Mouse (Mus musculus): ENCODE data around the gene Gm44596. TPM values are rescaled to one million over a fixed set of nuclear protein-coding genes. Genes with fewer than 3 reads are reported as not detected.
A peak's percentile ranks its signal among the peaks of the same experiment; 100 is the strongest.

The Gm44596 gene
- polyA plus RNA-seq, 1 experiment from 2014 or later = not detected

GRCm38 (mm10) chr6:128440238-128440637, 64.9 kb downstream of the Gm44596 start:
- no peak overlapping the region for H3K27ac ChIP-seq (ENCODE audit: low read depth, low read length)
- 93% methylated on average over 2 of the region's 2 CpGs for WGBS
- H3K9ac ChIP-seq (ENCODE audit: low read length) = no peak overlapping the region
- peaks cover 9% of the 10 kb centered on the region for H3K36me3 ChIP-seq (ENCODE audit: control insufficient read depth, insufficient read depth, low read length)
- H3K9me3 ChIP-seq (ENCODE audit: control insufficient read depth, low read length) = no peaks in the 10 kb centered on the region
- ATAC-seq (ENCODE audit: low FRiP score) = no peak
- no peak overlapping the region for H3K4me2 ChIP-seq
- peak; percentile 83 for DNase-seq (ENCODE audit: low spot score, missing footprints)
- H3K4me1 ChIP-seq (ENCODE audit: control insufficient read depth, insufficient read depth, low read length) = peaks cover 12% of the 10 kb centered on the region
- H3K4me3 ChIP-seq (ENCODE audit: low read depth, low read length) = no peak overlapping the region
- H3K27me3 ChIP-seq (ENCODE audit: control insufficient read depth, insufficient read depth, low read length) = no peaks in the 10 kb centered on the region

GRCm38 (mm10) chr6:128445761-128446535, 70.6 kb downstream of the Gm44596 start:
- Histone ChIP-seq H3K36me3 (ENCODE audit: control insufficient read depth, insufficient read depth, low read length) (no peaks in the 10 kb centered on the region), H3K27ac (ENCODE audit: low read depth, low read length) (no peak overlapping the region), H3K4me2 (peak overlapping the region; percentile 6; the same call in 1 of the 2 replicates), H3K4me1 (ENCODE audit: control insufficient read depth, insufficient read depth, low read length) (no peaks in the 10 kb centered on the region), H3K9me3 (ENCODE audit: control insufficient read depth, low read length) (no peaks in the 10 kb centered on the region), H3K4me3 (ENCODE audit: low read depth, low read length) (no peak overlapping the region), H3K27me3 (ENCODE audit: control insufficient read depth, insufficient read depth, low read length) (no peaks in the 10 kb centered on the region), H3K9ac (ENCODE audit: low read length) (no peak overlapping the region)
- ATAC-seq (ENCODE audit: low FRiP score) (peak; percentile 70; the same call in 1 of the 2 replicates), DNase-seq (ENCODE audit: low spot score, missing footprints) (peak; percentile 88)
- WGBS = 16% methylated on average over 14 of the region's 14 CpGs

DNA sequence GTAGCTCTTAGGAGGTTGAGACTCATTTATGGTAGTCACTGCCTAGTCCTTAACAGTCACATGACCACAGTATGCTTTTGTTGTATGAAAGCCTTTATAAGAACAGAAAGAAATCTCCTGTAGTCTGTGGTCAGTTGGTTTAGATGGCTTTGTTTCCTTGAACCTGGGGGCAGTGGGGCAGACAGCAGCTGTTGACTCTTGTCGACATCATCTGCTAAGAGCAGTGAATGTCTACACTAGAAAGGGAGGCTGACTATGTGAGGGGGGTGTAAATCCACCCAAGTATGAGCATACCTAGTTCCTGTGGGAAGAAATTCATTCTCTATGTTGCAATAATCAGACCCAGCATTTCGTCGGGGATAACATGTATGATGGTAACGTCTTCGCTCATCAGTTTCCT, 71.8 kb downstream of the Gm44596 start:
- no peak overlapping the region for H3K4me2 ChIP-seq
- H3K9me3 ChIP-seq (ENCODE audit: control insufficient read depth, low read length) = no peaks in the 10 kb centered on the region
- H3K27me3 ChIP-seq (ENCODE audit: control insufficient read depth, insufficient read depth, low read length) = no peaks in the 10 kb centered on the region
- no peak overlapping the region for H3K4me3 ChIP-seq (ENCODE audit: low read depth, low read length)
- no peak overlapping the region for H3K9ac ChIP-seq (ENCODE audit: low read length)
- 98% methylated on average over 5 of the region's 5 CpGs for WGBS
- no peaks in the 10 kb centered on the region for H3K4me1 ChIP-seq (ENCODE audit: control insufficient read depth, insufficient read depth, low read length)
- no peak overlapping the region for H3K27ac ChIP-seq (ENCODE audit: low read depth, low read length)
- no peak for ATAC-seq (ENCODE audit: low FRiP score)
- no peak for DNase-seq (ENCODE audit: low spot score, missing footprints)
- no peaks in the 10 kb centered on the region for H3K36me3 ChIP-seq (ENCODE audit: control insufficient read depth, insufficient read depth, low read length)

- WGBS = 86% methylated on average over 12 of the region's 12 CpGs
- no peak overlapping the region for H3K27ac ChIP-seq (ENCODE audit: low read depth, low read length)
- no peak overlapping the region for H3K9ac ChIP-seq (ENCODE audit: low read length)
- ATAC-seq (ENCODE audit: low FRiP score) (no peak), DNase-seq (ENCODE audit: low spot score, missing footprints) (peak; percentile 69)
- no peaks in the 10 kb centered on the region for H3K4me1 ChIP-seq (ENCODE audit: control insufficient read depth, insufficient read depth, low read length)
- H3K9me3 ChIP-seq (ENCODE audit: control insufficient read depth, low read length) = no peaks in the 10 kb centered on the region
- no peak overlapping the region for H3K4me3 ChIP-seq (ENCODE audit: low read depth, low read length)
- H3K36me3 ChIP-seq (ENCODE audit: control insufficient read depth, insufficient read depth, low read length) = no peaks in the 10 kb centered on the region
- H3K4me2 ChIP-seq = no peak overlapping the region
- no peaks in the 10 kb centered on the region for H3K27me3 ChIP-seq (ENCODE audit: control insufficient read depth, insufficient read depth, low read length)
Measured at GRCm38 (mm10) chr6:128455835-128456605, 80.7 kb downstream of the Gm44596 start.

Other genes with a start within 250 kb of the Gm44596 start
- gene Tspan9, start 231.9 kb upstream of the Gm44596 start, polyA plus RNA-seq (2014; fragmentation: Nextera tagmentation; extraction: Ambion mirVana) = 32.7 and 44.1 TPM in 2 replicates
- gene Tead4, start 74.7 kb upstream of the Gm44596 start, polyA plus RNA-seq (2014; fragmentation: Nextera tagmentation; extraction: Ambion mirVana) = 0.39 and 1.7 TPM in 2 replicates
- gene Tulp3, start 19.7 kb upstream of the Gm44596 start, polyA plus RNA-seq (2014; fragmentation: Nextera tagmentation; extraction: Ambion mirVana) = 14.5 and 15.5 TPM in 2 replicates
- gene Rhno1, start 12.6 kb upstream of the Gm44596 start, polyA plus RNA-seq (2014; fragmentation: Nextera tagmentation; extraction: Ambion mirVana) = 176 and 178 TPM in 2 replicates
- 49.8 and 55.3 TPM in 2 replicates for gene Foxm1, start 12.5 kb upstream of the Gm44596 start, polyA plus RNA-seq (2014; fragmentation: Nextera tagmentation; extraction: Ambion mirVana)
- 0.25 and 0.44 TPM in 2 replicates for gene Tex52, start within 50 bp of the Gm44596 start, polyA plus RNA-seq (2014; fragmentation: Nextera tagmentation; extraction: Ambion mirVana)
- 2.2 and 2.7 TPM in 2 replicates for gene Nrip2, start 23.8 kb downstream of the Gm44596 start, polyA plus RNA-seq (2014; fragmentation: Nextera tagmentation; extraction: Ambion mirVana)
- 26.3 and 27.2 TPM in 2 replicates for gene Itfg2, start 49.4 kb downstream of the Gm44596 start, polyA plus RNA-seq (2014; fragmentation: Nextera tagmentation; extraction: Ambion mirVana)
- gene Fkbp4, start 63.2 kb downstream of the Gm44596 start, polyA plus RNA-seq (2014; fragmentation: Nextera tagmentation; extraction: Ambion mirVana) = 559 and 584 TPM in 2 replicates
- gene Pzp, start 151.2 kb downstream of the Gm44596 start, polyA plus RNA-seq (2014; fragmentation: Nextera tagmentation; extraction: Ambion mirVana) = not detected in 2 replicates
- not detected in 2 replicates for gene A2ml1, start 206.1 kb downstream of the Gm44596 start, polyA plus RNA-seq (2014; fragmentation: Nextera tagmentation; extraction: Ambion mirVana)
- not detected in 2 replicates for gene Klrb1a, start 248.0 kb downstream of the Gm44596 start, polyA plus RNA-seq (2014; fragmentation: Nextera tagmentation; extraction: Ambion mirVana)